17 mouse cellular contexts compared by ENCODE assay signal in the genomic region with DNA sequence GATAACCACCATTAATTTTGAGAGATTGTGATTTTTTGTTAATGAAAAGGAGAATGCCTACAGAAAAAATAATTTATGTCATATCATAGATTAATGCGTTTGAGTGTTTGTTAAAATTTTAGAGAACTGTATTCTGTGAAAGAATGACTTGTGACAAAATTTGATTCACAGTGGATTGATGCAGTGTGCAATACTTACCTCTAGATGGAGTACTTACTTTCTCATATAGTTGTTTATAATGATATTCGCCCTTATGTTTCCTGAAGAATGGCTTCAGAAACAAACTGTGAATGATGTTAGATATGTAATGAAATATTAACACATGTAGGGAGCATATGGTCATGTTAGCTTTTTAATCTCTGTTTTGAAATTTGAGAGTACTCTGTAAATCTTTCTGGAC. TPM values are rescaled to one million over a fixed set of nuclear protein-coding genes. Genes with fewer than 3 reads are reported as not detected.
A peak's percentile ranks its signal among the peaks of the same experiment; 100 is the strongest.
DNase-seq lines count a peak whose midpoint lies in the region; ATAC-seq and TF ChIP-seq lines count a peak whose summit lies in the region.
"Had no signal": no experiment of that assay in that cellular context is flagged by ENCODE, and none has a peak within 500 bp of the region (broad histone marks: within the 10 kb centered on the region; RNA-seq: fewer than 3 reads in every experiment).

No protein-coding gene starts in this region.

- 55% methylated on average over 2 of the region's 2 CpGs for WGBS in embryonic facial prominence, embryonic 11.5 days
- WGBS in embryonic facial prominence, embryonic 10.5 days: 58% methylated on average over 2 of the region's 2 CpGs

- DNase-seq in embryonic facial prominence, embryonic 11.5 days (ENCODE audit: low spot score): peak; percentile 13
- DNase-seq in embryonic facial prominence, embryonic 10.5 days (ENCODE audit: low spot score): no peak
- DNase-seq in layer of hippocampus, adult 2 months (ENCODE audit: low spot score in 2 of 2): no peak
- no peak for DNase-seq in layer of hippocampus, adult 8-10 months (ENCODE audit: low spot score in 2 of 2)
- DNase-seq in 416B (ENCODE audit: low read depth): peak; percentile 30
- no peak for DNase-seq in frontal cortex, postnatal 10 days (ENCODE audit: low spot score in 2 of 2)
- DNase-seq in layer of hippocampus, adult 9-10 months (ENCODE audit: low spot score): no peak
- DNase-seq: adrenal gland, adult 8-10 months; thymus, postnatal 36 days had no signal

- H3K4me2 ChIP-seq in embryonic facial prominence, embryonic 11.5 days (ENCODE audit: low read depth, low read length): no peak overlapping the region
- H3K4me2 ChIP-seq: heart, embryonic 11.5 days; hindbrain, embryonic 15.5 days; stomach, embryonic 15.5 days had no signal

- H3K4me1 ChIP-seq in embryonic facial prominence, embryonic 11.5 days (ENCODE audit: control insufficient read depth, insufficient read depth, low read length): no peaks in the 10 kb centered on the region
- H3K4me1 ChIP-seq in embryonic facial prominence, embryonic 10.5 days: no peaks in the 10 kb centered on the region
- H3K4me1 ChIP-seq: hindbrain, embryonic 15.5 days; megakaryocyte, embryonic 14.5 days; stomach, embryonic 15.5 days had no signal

- no peak for ATAC-seq in embryonic facial prominence, embryonic 11.5 days (replicated peaks; ENCODE audit: insufficient number of reproducible peaks, low FRiP score, low TSS enrichment, low read depth)
- ATAC-seq in common myeloid progenitor, adult 5-6 weeks (replicated peaks; ENCODE audit: low read depth, poor library complexity, severe bottlenecking): peak; percentile 50; the same call in 1 of the 2 replicates

- no peaks in the 10 kb centered on the region for H3K27me3 ChIP-seq in embryonic facial prominence, embryonic 11.5 days (ENCODE audit: control insufficient read depth, insufficient read depth, low read length)
- H3K27me3 ChIP-seq in embryonic facial prominence, embryonic 10.5 days (replicated peaks; ENCODE audit: low read depth, poor library complexity, severe bottlenecking): peaks cover 22% of the 10 kb centered on the region
- H3K27me3 ChIP-seq: hindbrain, embryonic 15.5 days; megakaryocyte, embryonic 14.5 days; stomach, embryonic 15.5 days had no signal

- H3K4me3 ChIP-seq in embryonic facial prominence, embryonic 11.5 days (ENCODE audit: low read depth, low read length): no peak overlapping the region
- H3K4me3 ChIP-seq in embryonic facial prominence, embryonic 10.5 days: no peak overlapping the region
- no peak overlapping the region for H3K4me3 ChIP-seq in layer of hippocampus, adult 2 months
- H3K4me3 ChIP-seq: hindbrain, embryonic 15.5 days; megakaryocyte, embryonic 14.5 days; myocyte; stomach, embryonic 15.5 days had no signal

- peak; percentile 76 for TF ChIP-seq CTCF in layer of hippocampus, adult 2 months (conservative IDR thresholded peaks at IDR 0.05)

- no peaks in the 10 kb centered on the region for H3K9me3 ChIP-seq in embryonic facial prominence, embryonic 11.5 days (replicated peaks; ENCODE audit: control insufficient read depth, low read length)
- H3K9me3 ChIP-seq in embryonic facial prominence, embryonic 10.5 days: no peaks in the 10 kb centered on the region
- H3K9me3 ChIP-seq: hindbrain, embryonic 15.5 days; megakaryocyte, embryonic 14.5 days; stomach, embryonic 15.5 days had no signal

- H3K27ac ChIP-seq in embryonic facial prominence, embryonic 11.5 days (replicated peaks; ENCODE audit: low read depth, low read length): no peak overlapping the region
- no peak overlapping the region for H3K27ac ChIP-seq in embryonic facial prominence, embryonic 10.5 days (replicated peaks)
- H3K27ac ChIP-seq in layer of hippocampus, adult 2 months: no peak overlapping the region
- H3K27ac ChIP-seq: hindbrain, embryonic 15.5 days; liver, embryonic 14.5 days; stomach, embryonic 15.5 days had no signal

- no peaks in the 10 kb centered on the region for H3K36me3 ChIP-seq in embryonic facial prominence, embryonic 11.5 days (replicated peaks; ENCODE audit: control insufficient read depth, insufficient read depth, low read depth, low read length)
- H3K36me3 ChIP-seq in embryonic facial prominence, embryonic 10.5 days (replicated peaks): no peaks in the 10 kb centered on the region
- H3K36me3 ChIP-seq: hindbrain, embryonic 15.5 days; stomach, embryonic 15.5 days had no signal

- H3K9ac ChIP-seq in embryonic facial prominence, embryonic 11.5 days (replicated peaks; ENCODE audit: low read length): no peak overlapping the region
- H3K9ac ChIP-seq: hindbrain, embryonic 15.5 days; liver, embryonic 14.5 days; stomach, embryonic 15.5 days had no signal

RNA-seq across cellular contexts. Expression of a gene that starts 10.5 kb away (rescaled TPM):
- 13.3 and 13.9 TPM in 2 replicates for polyA plus RNA-seq in embryonic facial prominence, embryonic 11.5 days (2014; fragmentation: Nextera tagmentation; extraction: Ambion mirVana)
- 7.6 and 9.2 TPM in 2 replicates for polyA plus RNA-seq in embryonic facial prominence, embryonic 10.5 days (2016; fragmentation: Nextera tagmentation; extraction: Ambion mirVana)
- total RNA-seq in layer of hippocampus, adult 2 months (2021): 10 to 100 TPM; 26.7 to 27.8 TPM
- total RNA-seq in layer of hippocampus, adult 8-10 months (2022): 10 to 100 TPM; 30.4 to 35.8 (median 33.8) TPM
- total RNA-seq in common myeloid progenitor, adult 5-6 weeks (2017): 18.3 and 21.1 TPM in 2 replicates

RNA-seq across cellular contexts. Expression of a gene that starts 40.4 kb away (rescaled TPM):
- polyA plus RNA-seq in embryonic facial prominence, embryonic 11.5 days (2014; fragmentation: Nextera tagmentation; extraction: Ambion mirVana): 0.03 TPM in 2 replicates
- polyA plus RNA-seq in embryonic facial prominence, embryonic 10.5 days (2016; fragmentation: Nextera tagmentation; extraction: Ambion mirVana): not detected in 2 replicates
- under 1 TPM; 0.52 to 0.67 TPM for total RNA-seq in layer of hippocampus, adult 2 months (2021)
- 1 to 10 TPM in 1 of 4 experiments, under 1 TPM in 3; 0.41 to 1.0 (median 0.72) TPM for total RNA-seq in layer of hippocampus, adult 8-10 months (2022)
- not detected in 2 replicates for total RNA-seq in common myeloid progenitor, adult 5-6 weeks (2017)
- total RNA-seq: adrenal gland, adult 8-10 months; gastrocnemius, adult 18-20 months had no signal
- polyA plus RNA-seq: heart, embryonic 11.5 days; liver, embryonic 14.5 days; myocyte had no signal

Comparison
In these comparisons a context has a peak if more than half of its experiments do, and no peak if none do; other contexts are left out.
1. DNase-seq: peak in embryonic facial prominence, embryonic 11.5 days (single experiment) and 416B (single experiment); none in embryonic facial prominence, embryonic 10.5 days (single experiment), layer of hippocampus, adult 2 months (0 of 2), layer of hippocampus, adult 8-10 months (0 of 2), frontal cortex, postnatal 10 days (0 of 2) and layer of hippocampus, adult 9-10 months (single experiment).